Mouse (Mus musculus): ENCODE results near the gene Ctsa. TPM values are rescaled to one million over a fixed set of nuclear protein-coding genes. Genes with fewer than 3 reads are reported as not detected.
"Not testable (repeated sequence)": the region's sequence is repeated elsewhere in the genome, so short reads cannot be mapped to it uniquely, and the experiment has no call there.

The Ctsa gene
- polyA plus RNA-seq, 1 experiment from 2014 or later, result 98.4 TPM

DNA sequence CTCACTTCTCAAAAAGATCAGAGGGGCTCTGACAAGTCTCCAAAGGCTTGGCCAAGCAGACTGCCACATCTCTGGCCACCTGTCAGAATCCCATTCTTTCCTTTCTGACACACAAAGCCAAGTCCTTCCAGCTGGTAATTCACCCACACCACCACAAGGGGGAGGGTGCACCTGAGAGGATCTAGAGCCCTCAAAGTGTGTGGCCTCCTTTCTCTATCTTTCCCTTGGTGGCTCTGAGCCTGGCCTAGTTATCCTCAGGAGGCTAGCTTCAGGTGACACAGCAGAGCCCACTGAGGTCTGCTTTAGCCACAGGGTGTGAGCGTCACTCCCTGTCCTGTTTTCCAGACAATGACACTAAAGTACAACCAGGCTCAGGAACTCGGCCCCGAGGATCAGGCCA lies 39.4 kb upstream of the Ctsa start:
- H3K4me3 ChIP-seq, result no peak overlapping the region
- no peaks in the 10 kb centered on the region for H3K27me3 ChIP-seq
- H3K36me3 ChIP-seq, result peaks cover 48% of the 10 kb centered on the region
- WGBS, result 89% methylated on average over 3 of the region's 3 CpGs
- no peak overlapping the region for H3K9ac ChIP-seq (replicated peaks)
- no peak overlapping the region for H3K27ac ChIP-seq (replicated peaks)
- H3K4me1 ChIP-seq, result no peaks in the 10 kb centered on the region
- no peaks in the 10 kb centered on the region for H3K9me3 ChIP-seq
- no peak for ATAC-seq (replicated peaks)
- H3K4me2 ChIP-seq (replicated peaks), result no peak overlapping the region

- ATAC-seq (replicated peaks), result no peak
- Histone ChIP-seq H3K9ac (replicated peaks) (no peak overlapping the region), H3K9me3 (no peaks in the 10 kb centered on the region), H3K4me3 (no peak overlapping the region), H3K4me2 (replicated peaks) (no peak overlapping the region), H3K36me3 (peaks cover 51% of the 10 kb centered on the region), H3K27ac (replicated peaks) (no peak overlapping the region), H3K4me1 (no peaks in the 10 kb centered on the region), H3K27me3 (no peaks in the 10 kb centered on the region)
- WGBS, result 96% methylated on average over 2 of the region's 2 CpGs
Measured at GRCm38 (mm10) chr2:164793772-164794171, 38.9 kb upstream of the Ctsa start.

DNA sequence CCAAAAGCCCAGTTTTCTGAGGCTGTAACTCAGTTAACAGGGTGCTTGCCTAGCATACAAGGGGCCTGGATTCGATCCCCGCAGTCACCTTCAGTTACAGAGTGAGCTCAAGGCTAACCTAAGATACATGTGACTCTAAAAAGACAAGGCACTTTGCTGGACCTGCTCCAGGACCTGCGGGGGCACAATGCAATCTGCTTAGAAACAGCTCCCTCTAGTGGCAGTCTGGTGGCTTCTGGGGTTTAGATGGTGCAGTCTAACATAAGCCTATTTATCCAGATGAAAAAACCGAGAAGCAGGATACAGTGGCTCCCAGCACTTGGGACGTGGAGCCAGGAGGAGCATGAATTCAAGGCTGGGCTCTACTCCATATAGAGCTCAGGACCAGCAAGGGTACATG lies 38.4 kb upstream of the Ctsa start:
- no peak overlapping the region for H3K27ac ChIP-seq (replicated peaks)
- WGBS, result 27% methylated on average over 5 of the region's 5 CpGs
- no peak overlapping the region for H3K9ac ChIP-seq (replicated peaks)
- H3K9me3 ChIP-seq, result no peaks in the 10 kb centered on the region
- H3K4me2 ChIP-seq (replicated peaks), result no peak overlapping the region
- H3K4me1 ChIP-seq, result no peaks in the 10 kb centered on the region
- H3K36me3 ChIP-seq, result peaks cover 51% of the 10 kb centered on the region
- ATAC-seq (replicated peaks), result peak; percentile 65
- no peak overlapping the region for H3K4me3 ChIP-seq
- no peaks in the 10 kb centered on the region for H3K27me3 ChIP-seq

GRCm38 (mm10) chr2:164795868-164796267 lies 36.8 kb upstream of the Ctsa start:
- Histone ChIP-seq H3K4me2 (replicated peaks) (no peak overlapping the region), H3K4me1 (no peaks in the 10 kb centered on the region), H3K36me3 (peaks cover 51% of the 10 kb centered on the region), H3K9ac (replicated peaks) (no peak overlapping the region), H3K27me3 (no peaks in the 10 kb centered on the region), H3K4me3 (no peak overlapping the region), H3K9me3 (no peaks in the 10 kb centered on the region), H3K27ac (replicated peaks) (no peak overlapping the region)
- WGBS, result 89% methylated on average over 4 of the region's 4 CpGs
- ATAC-seq (replicated peaks), result no peak

GRCm38 (mm10) chr2:164798554-164798953 lies 34.1 kb upstream of the Ctsa start:
- H3K4me2 ChIP-seq (replicated peaks); H3K9ac ChIP-seq (replicated peaks); H3K27ac ChIP-seq (replicated peaks); H3K9me3 ChIP-seq; H3K27me3 ChIP-seq; H3K4me1 ChIP-seq; H3K4me3 ChIP-seq; ATAC-seq (replicated peaks): not testable (repeated sequence)
- 86% methylated on average over 6 of the region's 6 CpGs for WGBS
- H3K36me3 ChIP-seq, result peaks cover 37% of the 10 kb centered on the region

- no peak overlapping the region for H3K9ac ChIP-seq (replicated peaks)
- no peaks in the 10 kb centered on the region for H3K9me3 ChIP-seq
- WGBS, result 89% methylated on average over 13 of the region's 13 CpGs
- H3K4me2 ChIP-seq (replicated peaks), result no peak overlapping the region
- H3K4me3 ChIP-seq, result no peak overlapping the region
- H3K27ac ChIP-seq (replicated peaks), result no peak overlapping the region
- no peaks in the 10 kb centered on the region for H3K27me3 ChIP-seq
- peaks cover 15% of the 10 kb centered on the region for H3K4me1 ChIP-seq
- H3K36me3 ChIP-seq, result peaks cover 32% of the 10 kb centered on the region
- no peak for ATAC-seq (replicated peaks)
Measured at GRCm38 (mm10) chr2:164800252-164801004, 32.2 kb upstream of the Ctsa start.

DNA sequence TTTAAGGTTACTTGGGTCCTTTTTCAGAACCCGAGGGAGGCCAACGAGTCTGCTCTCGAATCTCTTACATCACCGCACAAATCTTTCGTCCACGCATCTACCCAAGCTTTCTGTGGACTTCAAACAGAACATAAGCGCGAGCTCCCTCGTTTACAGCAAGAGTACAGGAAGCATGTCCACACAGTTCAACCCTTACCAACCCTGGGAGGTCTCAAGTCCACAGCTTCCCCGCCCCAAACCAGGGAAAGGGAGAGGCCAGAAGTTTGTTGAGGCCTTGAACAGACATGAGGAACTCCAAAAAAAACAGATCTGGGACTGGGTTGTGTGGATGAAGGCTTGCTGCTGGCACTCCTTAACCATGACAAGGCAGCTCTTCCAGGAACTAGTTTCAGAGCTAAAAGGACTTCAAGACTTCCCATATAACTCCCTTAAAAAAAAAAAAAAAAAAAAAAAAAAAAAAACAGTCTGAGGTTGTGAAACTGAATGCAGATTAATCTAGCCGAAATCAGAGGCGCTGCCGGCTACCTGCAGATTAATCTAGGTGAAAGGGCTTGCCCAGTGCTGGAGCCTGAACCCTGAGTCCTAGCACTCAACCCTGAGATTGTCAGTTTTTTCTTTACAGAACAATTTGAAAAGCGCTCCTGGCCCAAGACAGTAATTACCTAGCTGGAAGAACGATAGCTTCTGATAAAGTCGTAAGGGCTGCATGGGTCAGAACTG lies 29.3 kb upstream of the Ctsa start:
- Histone ChIP-seq H3K9ac (replicated peaks) (peak overlapping the region; percentile 61), H3K27me3 (no peaks in the 10 kb centered on the region), H3K4me1 (peaks cover 28% of the 10 kb centered on the region), H3K27ac (replicated peaks) (no peak overlapping the region), H3K36me3 (peaks cover 16% of the 10 kb centered on the region), H3K4me2 (replicated peaks) (peak overlapping the region; percentile 61), H3K9me3 (no peaks in the 10 kb centered on the region), H3K4me3 (peak overlapping the region; percentile 60)
- no peak for ATAC-seq (replicated peaks)
- 95% methylated on average over 16 of the region's 16 CpGs for WGBS

DNA sequence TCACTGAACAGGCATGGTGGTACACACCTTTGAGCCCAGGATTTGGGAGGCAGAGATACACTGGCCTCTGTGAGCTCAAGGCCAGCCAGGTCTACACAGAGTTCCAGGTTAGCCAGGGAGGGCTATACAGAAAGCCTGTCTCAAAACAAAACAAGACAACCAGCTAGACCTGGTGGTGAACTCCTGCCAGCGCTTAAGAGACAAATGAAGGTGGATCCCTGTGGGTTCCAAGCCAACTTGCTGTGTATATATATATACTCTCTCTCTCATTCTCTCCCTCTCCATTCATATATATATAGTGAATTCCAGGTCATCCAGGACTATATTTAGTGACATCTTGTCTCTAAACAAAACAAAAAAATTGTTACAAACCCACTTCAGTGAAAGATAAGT lies 28.8 kb upstream of the Ctsa start:
- Histone ChIP-seq H3K4me3 (peak overlapping the region; percentile 60), H3K9me3 (no peaks in the 10 kb centered on the region), H3K9ac (replicated peaks) (peak overlapping the region; percentile 61), H3K27ac (replicated peaks) (peak overlapping the region; percentile 74; the same call in 1 of the 2 replicates), H3K36me3 (peaks cover 17% of the 10 kb centered on the region; the same call in 1 of the 2 replicates), H3K4me1 (peaks cover 28% of the 10 kb centered on the region), H3K4me2 (replicated peaks) (peak overlapping the region; percentile 61), H3K27me3 (no peaks in the 10 kb centered on the region)
- 43% methylated on average over 1 of the region's 1 CpGs for WGBS
- ATAC-seq (replicated peaks), result no peak

- WGBS, result under 1% methylated on average over 47 of the region's 47 CpGs
- Histone ChIP-seq H3K4me2 (replicated peaks) (peak within 1 kb of the TSS; percentile 73), H3K27me3 (no peaks in the 10 kb centered on the region), H3K36me3 (peaks cover 19% of the 10 kb centered on the region; the same call in 1 of the 2 replicates), H3K4me1 (peaks cover 28% of the 10 kb centered on the region), H3K9me3 (no peaks in the 10 kb centered on the region), H3K27ac (replicated peaks) (peak within 1 kb of the TSS; percentile 77), H3K4me3 (peak within 1 kb of the TSS; percentile 60), H3K9ac (replicated peaks) (peak within 1 kb of the TSS; percentile 64)
- ATAC-seq (replicated peaks), result peak; percentile 97
Measured at GRCm38 (mm10) chr2:164804533-164805331, 27.9 kb upstream of the Ctsa start, which contains the start of the genes Acot8 and Zswim3. Gene Acot8, minus strand, starts transcription at chr2:164804882. Gene Zswim3, plus strand, starts transcription at chr2:164805098.

DNA sequence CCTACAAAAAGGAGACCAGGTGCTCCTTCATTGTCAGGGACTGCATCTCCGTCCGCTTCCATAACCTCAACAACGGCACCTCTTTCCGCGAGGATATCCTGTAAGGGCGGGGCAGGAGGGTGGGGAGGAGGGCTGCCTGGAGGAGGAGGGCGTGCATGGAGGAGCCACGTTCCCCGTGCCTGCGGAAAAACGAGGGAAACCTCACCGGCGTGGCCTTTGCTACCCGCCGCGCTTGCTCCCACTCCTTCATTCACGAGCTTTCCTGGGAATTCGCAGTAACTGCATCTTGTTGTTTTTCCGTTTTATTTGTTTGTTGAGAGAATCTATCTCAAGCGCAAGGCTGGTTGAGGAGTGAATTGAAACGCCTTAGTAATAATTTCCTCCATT lies 27.3 kb upstream of the Ctsa start:
- Histone ChIP-seq H3K36me3 (peaks cover 18% of the 10 kb centered on the region; the same call in 1 of the 2 replicates), H3K4me1 (peaks cover 28% of the 10 kb centered on the region), H3K4me3 (peak overlapping the region; percentile 60), H3K27ac (replicated peaks) (peak overlapping the region; percentile 77), H3K9me3 (no peaks in the 10 kb centered on the region), H3K27me3 (no peaks in the 10 kb centered on the region), H3K9ac (replicated peaks) (peak overlapping the region; percentile 64), H3K4me2 (replicated peaks) (peak overlapping the region; percentile 73)
- 2% methylated on average over 21 of the region's 21 CpGs for WGBS
- ATAC-seq (replicated peaks), result no peak

- Histone ChIP-seq H3K4me3 (no peak overlapping the region), H3K27me3 (no peaks in the 10 kb centered on the region), H3K4me2 (replicated peaks) (no peak overlapping the region), H3K4me1 (peaks cover 28% of the 10 kb centered on the region), H3K36me3 (peaks cover 14% of the 10 kb centered on the region; the same call in 1 of the 2 replicates), H3K9ac (replicated peaks) (no peak overlapping the region), H3K27ac (replicated peaks) (no peak overlapping the region), H3K9me3 (no peaks in the 10 kb centered on the region)
- 88% methylated on average over 7 of the region's 7 CpGs for WGBS
- ATAC-seq (replicated peaks), result no peak
Measured at GRCm38 (mm10) chr2:164806614-164807013, 26.1 kb upstream of the Ctsa start.

DNA sequence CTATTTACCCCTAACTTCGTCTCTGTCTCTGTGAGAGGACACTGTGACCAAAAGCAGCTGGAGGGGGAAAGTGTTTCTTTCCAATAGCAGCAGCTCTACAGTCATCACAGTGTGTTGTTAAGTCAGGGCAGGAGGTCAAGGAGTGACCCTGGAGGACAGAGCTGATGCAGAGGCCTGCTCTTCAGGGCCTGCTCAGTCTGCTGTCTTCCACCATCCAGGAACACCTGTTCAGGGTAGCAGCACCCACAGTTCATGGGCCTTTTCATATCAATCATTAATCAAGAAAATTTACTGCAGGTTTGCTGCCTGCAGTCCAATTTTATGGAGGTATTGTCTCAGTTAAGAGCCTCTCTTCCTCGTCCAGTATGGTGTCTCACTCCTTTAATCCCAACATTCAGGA lies 19.1 kb upstream of the Ctsa start:
- Histone ChIP-seq H3K27ac (replicated peaks) (no peak overlapping the region), H3K9me3 (no peaks in the 10 kb centered on the region), H3K4me2 (replicated peaks) (no peak overlapping the region), H3K36me3 (peaks cover 8% of the 10 kb centered on the region; the same call in 1 of the 2 replicates), H3K27me3 (no peaks in the 10 kb centered on the region), H3K4me3 (no peak overlapping the region), H3K9ac (replicated peaks) (no peak overlapping the region), H3K4me1 (no peaks in the 10 kb centered on the region)
- 62% methylated on average over 2 of the region's 2 CpGs for WGBS
- ATAC-seq (replicated peaks), result no peak
